Mouse (Mus musculus) adrenal gland, adult 8-10 months (tissue): ENCODE data around the gene Mob4. TPM values are rescaled to one million over a fixed set of nuclear protein-coding genes. Genes with fewer than 3 reads are reported as not detected.

Experiments
- DNase-seq: peaks from one replicate; pipeline ENCODE4 v3.0.0; 2022
- total RNA-seq, 4 experiments: library from RNA; stranded (reverse); gene quantifications; 2 replicates each; pipeline ENCODE4 v1.2.4; 2022

Mob4 gene
- total RNA-seq, 4 experiments from 2014 or later, result 120 to 399 (median 199) TPM

DNA sequence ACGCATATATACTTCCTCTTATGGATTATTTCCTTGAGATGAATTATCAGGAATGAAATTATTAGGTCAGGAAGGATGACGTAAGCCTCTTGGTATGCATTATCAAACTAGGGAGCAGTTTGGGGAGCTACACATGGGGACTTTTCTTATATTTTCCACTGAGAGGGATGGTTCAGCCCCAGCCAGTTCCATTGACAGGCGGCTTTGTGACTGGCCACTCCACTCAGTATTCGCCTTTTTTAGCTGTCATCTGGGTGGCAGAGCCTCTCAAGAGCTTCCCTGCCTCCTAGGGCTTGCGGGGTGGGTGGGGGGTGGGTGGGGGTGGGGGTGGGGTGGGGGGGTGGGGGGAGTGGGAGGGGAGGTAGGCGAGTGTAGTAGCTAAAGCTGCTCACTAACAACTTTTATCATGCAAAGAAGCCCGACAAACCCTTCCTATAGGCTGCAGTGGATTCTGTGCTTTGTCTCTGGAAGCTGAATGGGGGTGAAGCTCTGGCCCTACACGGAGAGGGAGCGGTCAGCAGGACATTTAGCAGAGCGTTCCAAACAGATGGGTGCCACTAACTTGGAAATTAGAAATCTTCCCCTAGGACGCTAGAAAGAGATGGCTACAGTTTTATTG lies 55.7 kb downstream of the Mob4 start:
- no peak for DNase-seq

DNA sequence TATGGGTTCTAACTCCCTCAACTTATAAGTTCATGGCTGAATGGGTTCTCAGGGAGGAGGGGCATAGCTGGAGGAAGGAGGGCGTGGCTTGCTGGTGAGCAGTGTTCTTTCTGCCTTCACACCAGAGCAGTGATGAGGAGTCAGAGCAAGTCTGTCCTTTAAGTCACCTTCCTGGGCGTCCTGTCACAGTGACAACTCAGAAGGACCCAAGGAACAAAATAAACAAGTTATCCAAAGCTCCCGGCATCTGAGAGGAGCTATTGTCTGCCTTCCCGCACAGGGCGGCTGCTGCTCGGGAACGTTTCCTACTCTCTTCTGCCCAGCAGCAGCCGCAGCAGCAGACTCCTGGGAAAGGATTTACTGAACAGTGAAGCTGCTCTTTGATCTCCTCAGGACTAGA lies 61.0 kb downstream of the Mob4 start:
- DNase-seq, result no peak

DNA sequence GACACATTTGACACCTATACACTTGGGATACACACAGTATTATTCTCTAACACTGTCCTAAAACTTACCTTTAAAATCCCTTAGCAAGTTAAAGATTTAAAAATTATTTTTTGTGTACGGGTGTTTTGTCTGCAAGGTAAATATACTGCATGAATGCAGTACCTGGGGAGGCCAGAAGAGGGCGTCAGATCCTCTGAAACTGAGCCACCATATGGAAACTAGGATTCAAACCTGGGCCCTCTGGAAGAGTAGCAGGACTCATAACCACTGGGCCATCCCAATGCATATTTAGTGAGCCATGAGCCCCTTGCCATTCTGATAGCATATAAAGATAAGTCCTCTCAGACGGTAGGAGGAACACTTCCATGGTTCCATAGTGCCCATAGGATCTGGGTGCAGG lies 61.8 kb downstream of the Mob4 start:
- DNase-seq, result no peak

DNA sequence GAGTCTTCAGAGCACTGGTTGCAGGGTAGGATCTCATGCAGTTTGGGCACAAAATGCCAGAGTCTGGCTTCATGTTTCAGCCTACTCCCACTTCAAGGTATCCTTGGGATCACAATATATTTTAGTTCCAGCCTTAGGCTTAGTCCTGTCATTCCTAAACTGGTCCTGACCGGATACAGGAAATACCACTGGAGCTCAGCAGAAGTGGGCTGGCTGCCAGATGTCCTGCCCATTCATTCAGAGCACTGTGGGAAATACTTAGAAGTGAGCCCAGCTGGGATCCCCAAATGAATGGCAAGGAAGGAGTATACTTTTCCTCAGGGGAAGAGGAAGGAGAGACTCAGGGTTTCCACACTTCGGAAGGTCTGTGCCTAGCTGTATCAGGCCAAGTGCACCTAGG lies 62.3 kb downstream of the Mob4 start:
- peak; percentile 45 for DNase-seq

DNA sequence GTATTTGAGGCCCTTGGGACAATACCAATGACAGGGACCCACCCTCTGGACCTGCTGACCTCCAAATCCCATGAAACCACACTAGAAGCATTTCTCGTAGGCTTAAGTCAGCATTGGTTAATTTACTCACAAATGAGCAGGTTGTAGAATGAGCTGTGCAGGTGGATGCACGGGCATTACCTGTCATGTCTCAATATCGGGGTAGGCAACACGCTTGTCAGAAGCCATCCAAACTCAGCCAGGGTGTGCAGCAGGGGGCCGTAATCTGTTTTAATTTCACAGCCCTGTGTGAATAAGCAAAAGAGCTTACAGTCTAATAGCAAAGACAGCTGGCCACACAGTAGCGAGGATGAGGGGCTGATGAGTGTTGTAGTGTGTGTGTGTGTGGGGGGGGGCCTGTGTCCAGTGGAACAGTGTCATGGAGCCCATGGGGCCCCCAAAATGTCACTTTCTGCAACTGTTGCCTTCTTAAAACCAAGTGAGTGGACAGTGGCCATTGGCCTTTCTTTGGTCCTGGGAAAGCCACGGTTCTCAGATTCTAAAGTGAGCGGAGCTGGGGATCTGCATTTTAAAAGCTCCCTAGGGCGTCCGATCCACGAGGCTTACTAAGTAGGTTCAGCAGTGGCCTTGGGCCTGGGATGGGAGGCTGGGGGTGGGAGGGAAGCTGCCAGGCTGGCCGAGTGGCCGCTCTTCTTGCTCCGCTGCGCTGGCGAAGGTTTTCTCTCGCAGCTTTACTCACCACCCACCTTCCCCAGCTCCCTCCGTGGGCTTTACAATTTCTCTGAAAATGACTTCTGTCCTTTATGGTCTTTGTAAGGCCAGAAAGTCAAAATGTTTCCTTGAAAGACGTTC lies 63.3 kb downstream of the Mob4 start:
- DNase-seq, result no peak

DNA sequence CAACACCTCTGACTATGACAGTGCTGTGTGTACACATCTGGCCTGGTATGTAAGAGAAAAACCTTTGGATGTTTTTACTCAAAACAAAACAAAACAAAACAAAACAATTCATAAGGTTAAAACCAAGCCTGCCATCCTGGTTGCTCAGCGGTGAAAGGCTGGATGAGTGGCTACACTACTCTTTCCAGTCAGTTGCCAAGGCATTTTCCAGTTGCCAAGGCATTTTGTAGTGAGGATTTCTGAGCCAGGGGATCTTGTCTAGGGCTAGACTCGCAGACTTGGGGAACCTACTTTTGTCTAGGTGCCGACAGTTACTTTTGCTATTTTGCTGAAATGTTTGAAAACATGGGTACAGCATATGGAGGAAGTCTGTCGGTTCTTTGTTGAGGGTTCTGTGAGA lies 64.0 kb downstream of the Mob4 start:
- no peak for DNase-seq

DNA sequence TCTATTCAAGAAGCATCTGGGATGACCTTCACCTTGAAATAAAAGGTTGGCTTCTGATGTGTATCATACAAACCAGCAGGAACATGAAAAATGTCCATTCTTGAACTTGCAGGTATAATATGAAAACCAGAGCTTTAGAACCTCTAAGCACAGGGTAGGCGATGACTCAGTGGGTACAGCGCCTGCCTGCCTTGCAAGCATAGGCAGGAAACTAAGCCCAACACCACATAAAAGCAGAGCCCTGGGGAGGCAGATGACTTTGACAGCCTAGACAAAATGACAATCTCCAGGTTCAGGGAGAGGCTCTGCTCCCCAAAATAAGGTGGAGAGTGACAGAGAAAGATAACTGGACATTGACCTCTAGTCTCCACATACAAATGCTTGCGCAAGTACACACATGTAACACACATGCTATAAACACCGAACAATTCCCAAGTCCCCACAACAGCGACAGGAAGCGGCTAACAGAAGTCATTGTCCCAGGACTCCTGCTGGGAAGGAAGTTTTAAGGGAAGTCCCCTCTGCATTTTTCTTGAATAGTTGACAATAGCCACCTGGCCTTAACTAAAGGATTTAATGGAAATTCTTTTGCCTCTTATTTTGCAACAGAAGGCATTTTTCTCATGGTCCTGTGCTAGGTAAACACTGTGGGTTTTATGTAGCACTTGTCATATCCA lies 65.4 kb downstream of the Mob4 start:
- DNase-seq, result no peak

DNA sequence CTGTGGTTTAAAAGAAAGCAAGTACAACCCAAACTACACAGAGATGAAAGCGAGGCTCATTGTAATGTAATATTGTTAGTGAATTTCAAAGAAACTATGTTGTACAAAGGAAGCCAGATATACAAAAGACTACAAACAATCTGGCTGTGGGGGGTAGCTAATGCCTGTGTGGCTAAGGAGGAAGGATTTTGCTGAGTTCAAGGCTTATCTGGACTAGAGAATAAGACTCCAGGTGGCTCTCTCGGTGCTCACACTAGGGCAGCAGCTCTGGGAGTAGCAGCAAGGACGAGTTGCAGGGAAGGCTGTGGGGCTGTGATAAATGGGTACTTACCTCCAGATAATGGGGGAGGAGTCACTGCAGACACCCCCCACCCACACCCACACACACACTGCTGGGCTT lies 67.7 kb downstream of the Mob4 start:
- no peak for DNase-seq

DNA sequence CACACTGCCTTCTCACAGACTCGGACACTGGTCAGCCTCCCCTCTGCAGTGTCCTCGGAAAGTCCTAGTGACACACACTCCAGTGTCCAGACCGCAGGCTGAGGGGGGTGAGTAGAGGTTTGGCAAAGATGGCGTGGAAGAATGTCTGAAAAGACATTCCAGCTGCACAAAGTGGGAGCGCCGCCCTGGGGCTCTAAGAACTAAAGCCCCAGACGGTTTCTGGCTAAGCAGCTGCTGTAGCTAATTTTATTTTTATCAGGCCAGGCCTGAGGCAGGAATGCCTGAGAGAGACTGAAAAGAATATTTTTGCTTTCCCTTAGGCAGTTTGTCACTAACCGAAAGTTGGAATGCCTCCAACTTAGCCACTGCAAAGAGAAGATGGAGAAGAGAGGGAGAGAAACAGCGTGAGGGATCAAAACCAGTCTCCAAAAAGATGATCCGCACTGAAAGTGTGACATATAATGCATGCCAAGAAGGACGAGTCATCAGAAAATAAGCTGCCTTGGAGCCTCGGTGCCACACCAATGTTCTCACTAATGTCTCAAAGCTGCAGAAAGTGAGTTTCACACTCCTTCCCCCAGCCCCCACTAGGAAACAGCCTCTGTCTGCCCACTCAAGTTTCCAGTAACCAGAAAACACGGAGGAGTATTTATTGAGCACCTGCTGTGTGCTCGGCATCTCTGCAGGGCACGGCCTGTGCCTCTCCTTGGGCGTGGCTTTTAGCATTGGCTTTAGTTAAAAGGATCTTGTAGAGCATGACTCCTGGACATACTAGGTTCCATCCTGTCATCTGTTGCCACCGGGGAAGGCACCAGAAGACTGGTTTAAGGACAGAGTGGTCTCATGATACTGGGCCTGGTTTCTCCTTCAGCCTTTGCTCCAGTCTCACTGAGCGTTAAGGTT lies 71.1 kb downstream of the Mob4 start:
- DNase-seq, result peak; percentile 53

Other genes with a start within 250 kb of the Mob4 start
- gene Ankrd44, start 204.8 kb upstream of the Mob4 start, total RNA-seq, result 10 to 100 TPM; 11.6 to 30.3 (median 23.4) TPM
- 100 to 1,000 TPM; 120 to 217 (median 165) TPM for gene Sf3b1, start 103.8 kb upstream of the Mob4 start, total RNA-seq
- gene Coq10b, start 78.5 kb upstream of the Mob4 start, total RNA-seq, result 100 to 1,000 TPM; 100 to 138 (median 107) TPM
- 1,000 to 10,000 TPM in 1 of 4 experiments, 100 to 1,000 TPM in 3; 299 to 1,036 (median 606) TPM for gene Hspe1, start 43.1 kb upstream of the Mob4 start, total RNA-seq
- gene Hspd1, start 43.0 kb upstream of the Mob4 start, total RNA-seq, result 1,000 to 10,000 TPM in 2 of 4 experiments, 100 to 1,000 TPM in 2; 545 to 1,761 (median 966) TPM
- 10 to 100 TPM; 20.8 to 37.2 (median 30.9) TPM for gene Rftn2, start 95.6 kb downstream of the Mob4 start, total RNA-seq
- gene Mars2, start 105.9 kb downstream of the Mob4 start, total RNA-seq, result 1 to 10 TPM; 6.3 to 7.4 (median 7.0) TPM
- under 1 TPM in 2 of 4 experiments, not detected in 2; 0.23 to 0.28 TPM for gene Boll, start 232.2 kb downstream of the Mob4 start, total RNA-seq